ENCODE assay signal across 8 mouse cellular contexts in the genomic region with DNA sequence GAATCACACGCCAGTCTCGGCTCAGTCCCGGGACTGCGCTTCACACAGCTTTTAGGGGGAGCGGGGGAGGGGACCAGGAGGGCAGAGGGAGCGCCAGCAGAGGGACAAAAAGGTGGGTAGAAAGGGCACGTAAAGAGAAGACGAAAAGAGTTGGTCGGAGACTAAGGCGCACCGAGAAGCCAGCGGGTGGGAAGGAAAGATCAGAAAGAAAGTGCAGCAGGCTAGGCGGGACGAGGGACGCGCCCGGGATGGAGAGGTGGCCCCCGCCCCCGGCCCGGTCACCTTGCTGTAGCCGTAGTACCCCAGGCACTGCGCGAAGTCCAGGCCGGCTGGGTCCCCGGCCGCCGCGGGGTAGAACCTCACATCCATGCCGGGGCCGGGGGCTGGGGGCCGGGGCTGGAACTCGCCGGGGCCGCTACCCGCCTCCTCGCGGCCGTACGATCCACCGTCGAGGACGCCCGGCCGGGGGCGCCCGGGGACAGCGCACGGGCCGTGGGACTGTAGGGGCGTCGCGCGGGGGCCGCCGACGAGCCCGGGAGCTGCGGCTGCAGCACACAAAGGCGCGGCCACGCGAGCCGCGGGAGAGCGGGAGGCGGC. TPM values are rescaled to one million over a fixed set of nuclear protein-coding genes. Genes with fewer than 3 reads are reported as not detected.
DNase-seq lines count a peak whose midpoint lies in the region; ATAC-seq and TF ChIP-seq lines count a peak whose summit lies in the region.

No protein-coding gene starts in this region.

- H3K9ac ChIP-seq in ES-Bruce4 (ENCODE audit: low read depth, poor library complexity, severe bottlenecking) = peak overlapping the region; percentile 96
- H3K9ac ChIP-seq in intestine, embryonic 15.5 days = peak overlapping the region; percentile 86
- peak overlapping the region; percentile 85 for H3K9ac ChIP-seq in lung, embryonic 16.5 days (ENCODE audit: low read length)
- H3K9ac ChIP-seq in stomach, embryonic 14.5 days (replicated peaks; ENCODE audit: low read depth, low read length) = peak overlapping the region; percentile 87

- no peak for TF ChIP-seq POLR2A in ES-Bruce4 (IDR thresholded peaks at IDR 0.05; ENCODE audit: insufficient read depth, low read length)

- WGBS in forebrain, embryonic 10.5 days = under 1% methylated on average over 65 of the region's 66 CpGs
- WGBS in intestine, embryonic 15.5 days = under 1% methylated on average over 63 of the region's 66 CpGs
- WGBS in lung, embryonic 16.5 days = under 1% methylated on average over 32 of the region's 66 CpGs
- under 1% methylated on average over 59 of the region's 66 CpGs for WGBS in stomach, embryonic 14.5 days

- no peak overlapping the region for H3K27ac ChIP-seq in ES-Bruce4 (ENCODE audit: insufficient read depth, low read length)
- peak overlapping the region; percentile 98 for H3K27ac ChIP-seq in forebrain, embryonic 10.5 days
- peak overlapping the region; percentile 65 for H3K27ac ChIP-seq in intestine, embryonic 15.5 days
- H3K27ac ChIP-seq in lung, embryonic 16.5 days (ENCODE audit: low read length) = peak overlapping the region; percentile 80
- peak overlapping the region; percentile 91 for H3K27ac ChIP-seq in stomach, embryonic 14.5 days (ENCODE audit: low read length)

- peak; percentile 70 for ATAC-seq in intestine, embryonic 15.5 days
- ATAC-seq in lung, embryonic 16.5 days (ENCODE audit: low read depth) = peak; percentile 41
- peak; percentile 60 for ATAC-seq in stomach, embryonic 14.5 days (ENCODE audit: insufficient number of reproducible peaks, insufficient read depth, low FRiP score, low read depth)

- H3K4me2 ChIP-seq in intestine, embryonic 15.5 days (replicated peaks) = peak overlapping the region; percentile 91
- H3K4me2 ChIP-seq in lung, embryonic 16.5 days (ENCODE audit: low read depth, low read length) = peak overlapping the region; percentile 95
- peak overlapping the region; percentile 88 for H3K4me2 ChIP-seq in stomach, embryonic 14.5 days (replicated peaks; ENCODE audit: low read depth, low read length)

- TF ChIP-seq EP300 in ES-Bruce4 (IDR thresholded peaks at IDR 0.05; ENCODE audit: insufficient read depth, low read depth, low read length) = no peak

- no peaks in the 10 kb centered on the region for H3K36me3 ChIP-seq in ES-Bruce4 (ENCODE audit: control insufficient read depth, insufficient read depth, low read length, poor library complexity, severe bottlenecking)
- peaks cover 12% of the 10 kb centered on the region for H3K36me3 ChIP-seq in forebrain, embryonic 10.5 days (replicated peaks)
- no peaks in the 10 kb centered on the region for H3K36me3 ChIP-seq in intestine, embryonic 15.5 days
- no peaks in the 10 kb centered on the region for H3K36me3 ChIP-seq in lung, embryonic 16.5 days (ENCODE audit: control insufficient read depth, insufficient read depth, low read length)
- H3K36me3 ChIP-seq in stomach, embryonic 14.5 days (ENCODE audit: control insufficient read depth, insufficient read depth, low read length) = no peaks in the 10 kb centered on the region

- peaks cover 18% of the 10 kb centered on the region for H3K27me3 ChIP-seq in ES-Bruce4 (ENCODE audit: control insufficient read depth, insufficient read depth, low read length, poor library complexity, severe bottlenecking)
- H3K27me3 ChIP-seq in forebrain, embryonic 10.5 days (ENCODE audit: poor library complexity, severe bottlenecking) = peaks cover 24% of the 10 kb centered on the region
- H3K27me3 ChIP-seq in intestine, embryonic 15.5 days (replicated peaks) = no peaks in the 10 kb centered on the region
- H3K27me3 ChIP-seq in lung, embryonic 16.5 days (ENCODE audit: control insufficient read depth, insufficient read depth, low read depth, low read length) = no peaks in the 10 kb centered on the region; the same call in 1 of the 2 replicates
- no peaks in the 10 kb centered on the region for H3K27me3 ChIP-seq in stomach, embryonic 14.5 days (ENCODE audit: control insufficient read depth, insufficient read depth, low read length)

- peak overlapping the region; percentile 75 for H3K4me3 ChIP-seq in ES-Bruce4 (ENCODE audit: low read depth, low read length)
- peak overlapping the region; percentile 85 for H3K4me3 ChIP-seq in forebrain, embryonic 10.5 days
- peak overlapping the region; percentile 75 for H3K4me3 ChIP-seq in intestine, embryonic 15.5 days (replicated peaks)
- H3K4me3 ChIP-seq in lung, embryonic 16.5 days (ENCODE audit: low read length) = peak overlapping the region; percentile 72
- H3K4me3 ChIP-seq in stomach, embryonic 14.5 days (ENCODE audit: low read depth, low read length) = peak overlapping the region; percentile 84

- no peaks in the 10 kb centered on the region for H3K9me3 ChIP-seq in ES-Bruce4 (replicated peaks; ENCODE audit: control insufficient read depth, insufficient read depth, low read length, poor library complexity, severe bottlenecking)
- no peaks in the 10 kb centered on the region for H3K9me3 ChIP-seq in forebrain, embryonic 10.5 days
- H3K9me3 ChIP-seq in intestine, embryonic 15.5 days = no peaks in the 10 kb centered on the region
- no peaks in the 10 kb centered on the region for H3K9me3 ChIP-seq in lung, embryonic 16.5 days (ENCODE audit: control insufficient read depth, low read length)
- H3K9me3 ChIP-seq in stomach, embryonic 14.5 days (ENCODE audit: control insufficient read depth, low read depth, low read length) = no peaks in the 10 kb centered on the region

- DNase-seq in cerebellum, postnatal 14 days = peak; percentile 37 to 48
- no peak for DNase-seq in cerebellum, adult 11-12 months
- DNase-seq in forebrain, embryonic 10.5 days (ENCODE audit: extremely low spot score, low spot score) = peak; percentile 44
- no peak for DNase-seq in B cell, adult 2 months

- no peak for TF ChIP-seq CTCF in ES-Bruce4 (IDR thresholded peaks at IDR 0.05; ENCODE audit: low read depth, low read length)

- H3K4me1 ChIP-seq in ES-Bruce4 (ENCODE audit: control insufficient read depth, insufficient read depth, low read length) = no peaks in the 10 kb centered on the region
- peaks cover 54% of the 10 kb centered on the region for H3K4me1 ChIP-seq in forebrain, embryonic 10.5 days
- H3K4me1 ChIP-seq in intestine, embryonic 15.5 days (replicated peaks) = peaks cover 19% of the 10 kb centered on the region; the same call in 1 of the 2 replicates
- H3K4me1 ChIP-seq in lung, embryonic 16.5 days (replicated peaks; ENCODE audit: control insufficient read depth, insufficient read depth, low read length) = peaks cover 19% of the 10 kb centered on the region
- H3K4me1 ChIP-seq in stomach, embryonic 14.5 days (ENCODE audit: control insufficient read depth, insufficient read depth, low read length) = peaks cover 8% of the 10 kb centered on the region; the same call in 1 of the 2 replicates

RNA-seq across cellular contexts. Expression of a gene that starts 0.5 kb away (rescaled TPM):
- 4.6 and 5.7 TPM in 2 replicates for polyA plus RNA-seq in ES-Bruce4 (2011; ENCODE audit: insufficient read depth, insufficient read length, low read depth, missing spikeins)
- 10.5 and 11.8 TPM in 2 replicates for polyA plus RNA-seq in forebrain, embryonic 10.5 days (2016; fragmentation: Nextera tagmentation; extraction: Ambion mirVana)
- 4.8 and 7.0 TPM in 2 replicates for polyA plus RNA-seq in intestine, embryonic 15.5 days (2015; fragmentation: Nextera tagmentation; extraction: Ambion mirVana)
- 2.1 and 3.0 TPM in 2 replicates for polyA plus RNA-seq in lung, embryonic 16.5 days (2015; fragmentation: Nextera tagmentation; extraction: Ambion mirVana)
- polyA plus RNA-seq in stomach, embryonic 14.5 days (2014; fragmentation: Nextera tagmentation; extraction: Ambion mirVana) = 11.2 and 12.3 TPM in 2 replicates

Comparison
In these comparisons a context has a peak if more than half of its experiments do, and no peak if none do; other contexts are left out.
1. DNase-seq: peak in cerebellum, postnatal 14 days (2 of 2) and forebrain, embryonic 10.5 days (single experiment); none in cerebellum, adult 11-12 months (single experiment) and B cell, adult 2 months (0 of 2).
2. Peak in every context shown above with its lines, with median percentiles within 50 percentile points of each other: H3K4me3 ChIP-seq, H3K9ac ChIP-seq, ATAC-seq and H3K4me2 ChIP-seq.